Mouse (Mus musculus): ENCODE measurements at regions not wholly inside any gene's neighbourhood (a gene's known extent, or its start where the extent isn't known, plus 50 kb on each side); places are given as distances from the start of the nearest gene placed in this dataset.
"Not testable (repeated sequence)": the region's sequence is repeated elsewhere in the genome, so short reads cannot be mapped to it uniquely, and the experiment has no call there.

DNA sequence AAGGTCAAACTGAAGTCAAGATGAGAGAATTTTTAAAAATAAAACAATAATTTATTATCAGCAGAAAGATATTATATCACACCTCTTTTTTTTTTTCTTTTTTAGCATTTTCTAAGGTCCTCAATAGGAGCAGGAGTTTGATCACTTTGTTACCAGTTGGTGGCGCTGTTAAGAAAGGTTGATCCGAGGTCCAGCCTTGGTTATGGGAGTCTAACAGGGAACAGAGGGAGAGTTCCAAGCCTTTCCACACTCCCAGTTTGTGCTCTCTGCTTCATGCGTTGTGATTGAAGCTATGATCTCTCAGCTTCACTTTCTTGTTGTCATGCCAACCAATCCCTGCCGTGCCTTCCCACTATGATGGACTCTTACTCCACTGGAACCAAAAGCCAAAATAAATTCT is 83.8 kb downstream of the Fam174a start:
- peak; percentile 11 for DNase-seq (ENCODE audit: low spot score)

DNA sequence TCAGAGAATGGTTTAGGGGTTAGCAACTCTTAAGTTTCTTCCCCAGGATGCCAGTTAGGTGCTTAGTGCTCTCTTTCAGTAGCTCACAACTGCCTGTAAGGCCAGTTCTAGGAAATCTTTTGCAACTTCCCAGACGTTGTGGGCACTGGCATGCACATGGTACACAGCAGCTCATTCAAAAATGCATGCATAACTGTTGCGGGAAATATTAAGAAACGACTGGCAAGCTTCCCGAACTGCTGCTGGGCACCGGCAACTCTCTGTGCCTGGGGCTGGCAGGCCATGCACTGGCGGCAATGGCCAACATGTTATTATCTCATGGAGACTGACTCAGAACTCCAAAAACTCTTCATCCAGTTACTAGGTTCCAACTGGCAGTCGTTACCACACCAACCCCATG is 86.3 kb downstream of the Fam174a start:
- DNase-seq (ENCODE audit: low spot score), result no peak

DNA sequence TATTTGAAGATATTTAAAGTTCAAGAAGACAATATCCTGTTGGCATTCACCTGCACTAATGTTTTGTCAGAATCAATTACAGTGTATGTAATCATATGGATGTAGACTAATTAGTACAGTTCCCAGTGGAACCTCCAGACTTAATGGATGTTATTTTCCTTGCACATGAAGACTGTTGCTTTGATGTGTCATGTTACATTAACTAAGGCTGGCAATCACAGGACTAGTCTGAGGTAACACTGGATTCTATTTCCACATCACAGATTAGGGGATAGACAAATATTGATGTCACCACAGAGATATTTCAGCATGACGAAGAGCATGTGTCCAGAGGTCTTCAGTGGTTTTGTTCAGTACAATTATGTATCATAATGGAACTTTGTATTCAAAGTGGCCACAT is 108.8 kb downstream of the Fam174a start:
- DNase-seq (ENCODE audit: low spot score), result no peak

DNA sequence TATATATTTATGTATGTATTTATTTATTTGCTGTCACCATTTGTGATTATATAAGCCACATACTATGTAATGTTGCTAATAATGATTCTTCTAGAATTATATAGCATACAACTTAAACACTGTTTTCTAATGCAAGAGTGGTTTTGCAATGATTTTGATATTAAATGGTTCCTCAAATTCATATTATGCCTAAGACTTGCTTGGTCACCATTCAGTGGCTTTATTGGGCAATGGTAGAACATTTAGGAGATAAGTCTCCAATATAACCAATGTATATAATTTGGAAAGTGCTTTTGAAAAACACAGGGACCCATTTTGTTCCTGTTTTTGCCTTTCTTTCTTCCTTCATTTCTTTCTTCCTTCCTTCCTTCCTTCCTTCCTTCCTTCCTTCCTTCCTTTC is 112.0 kb downstream of the Fam174a start:
- DNase-seq (ENCODE audit: low spot score), result no peak

DNA sequence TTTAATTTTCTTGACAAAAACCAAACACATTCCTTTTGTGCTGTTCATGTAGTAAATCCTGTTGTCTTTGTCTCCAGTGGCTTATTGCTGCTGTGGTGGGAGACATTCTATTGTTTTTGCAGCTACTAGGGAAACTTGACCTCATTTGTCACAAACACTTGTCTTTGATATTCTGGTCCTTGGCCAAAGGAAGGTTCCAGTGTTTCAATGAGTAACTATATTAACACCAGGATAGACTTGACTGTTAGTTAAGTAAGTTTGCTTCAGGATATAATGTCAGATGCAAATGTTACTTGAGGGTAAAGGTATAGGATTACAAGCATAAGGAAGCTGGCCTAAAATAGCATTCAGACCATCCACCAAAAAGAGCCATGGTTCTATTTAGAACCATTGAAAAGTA is 123.7 kb downstream of the Fam174a start:
- no peak for DNase-seq (ENCODE audit: low spot score)

DNA sequence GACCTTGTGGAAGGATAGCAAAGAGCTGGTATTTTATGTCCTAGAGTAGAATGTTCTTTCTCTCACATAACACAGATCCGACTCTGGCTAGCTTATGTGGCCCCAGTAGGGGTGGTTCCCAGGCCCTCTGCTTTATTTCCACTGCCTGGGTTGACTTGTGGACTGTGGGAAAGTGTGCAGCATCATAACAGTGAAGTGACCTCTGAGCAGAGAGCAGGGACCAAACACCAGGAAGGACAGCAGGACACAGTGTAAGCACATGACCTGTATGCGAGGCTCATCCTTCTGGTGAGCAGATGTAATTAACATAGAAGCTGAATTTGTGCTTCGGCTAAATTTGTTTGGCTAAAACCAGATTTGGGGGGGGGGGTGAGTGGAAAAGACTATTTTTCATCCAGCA is 132.1 kb downstream of the Fam174a start:
- DNase-seq (ENCODE audit: low spot score), result no peak

DNA sequence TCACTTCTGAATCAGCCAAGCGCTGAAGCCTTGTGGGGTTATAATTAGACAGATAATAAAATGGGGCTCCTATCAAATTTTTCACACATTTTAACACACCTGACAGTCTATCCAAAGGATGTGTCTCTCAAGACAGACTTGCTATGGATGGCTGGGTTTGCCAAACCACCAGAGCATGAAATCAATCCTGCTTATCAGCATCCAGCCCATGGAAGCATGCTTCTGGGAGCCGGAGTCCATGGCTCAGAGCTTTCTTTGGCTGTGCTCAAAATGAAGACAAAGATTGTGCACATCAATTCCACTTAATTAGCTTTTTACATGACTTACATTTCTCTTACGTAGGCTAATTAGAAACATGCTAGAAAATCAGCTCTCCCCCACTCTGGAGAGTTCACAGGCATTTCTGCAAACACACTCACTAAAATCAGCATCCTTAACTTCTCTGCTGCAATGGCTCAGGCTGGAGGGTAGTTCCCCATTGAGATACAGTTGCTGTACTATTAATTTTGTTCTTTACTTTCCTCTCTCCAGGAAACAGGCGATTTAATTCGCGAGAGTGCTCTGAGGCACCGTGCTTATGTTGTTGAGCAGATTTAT is 135.6 kb downstream of the Fam174a start:
- DNase-seq (ENCODE audit: low spot score), result no peak

DNA sequence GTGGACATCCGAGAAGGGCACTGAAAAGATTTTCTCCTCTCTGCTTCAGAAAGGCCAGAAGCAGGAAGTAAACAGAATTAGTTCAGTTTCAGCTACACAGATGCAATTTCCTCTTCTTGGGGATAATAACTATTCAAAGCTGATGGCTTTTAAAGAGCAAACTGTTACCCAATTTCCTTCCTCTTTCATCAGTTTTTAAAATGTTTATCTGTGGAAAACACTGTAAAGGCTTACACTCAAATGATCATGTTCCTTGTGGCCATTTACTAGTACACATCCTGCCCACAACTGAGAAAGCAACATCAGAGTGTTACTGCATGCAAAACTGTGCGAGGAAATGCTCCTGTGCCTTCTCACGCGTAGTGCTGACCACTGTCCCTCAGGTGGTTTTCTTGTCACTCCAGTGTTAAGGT is 137.5 kb downstream of the Fam174a start:
- no peak for DNase-seq (ENCODE audit: low spot score)

DNA sequence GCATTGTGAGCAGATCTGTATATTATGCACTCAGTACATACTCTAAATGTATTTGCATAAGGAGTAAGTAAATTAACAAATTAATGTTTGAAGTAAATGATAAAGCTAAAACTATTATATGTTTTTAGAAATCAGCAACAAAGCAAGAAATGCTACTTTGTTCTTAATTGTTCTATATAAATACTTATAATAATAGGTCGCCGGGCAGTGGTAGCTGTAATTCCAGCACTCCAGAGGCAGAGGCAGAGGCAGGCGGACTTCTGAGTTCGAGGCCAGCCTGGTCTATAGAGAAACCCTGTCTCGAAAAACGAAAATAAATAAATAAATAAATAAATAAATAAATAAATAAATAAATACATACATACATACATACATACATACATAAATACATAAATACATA is 138.3 kb downstream of the Fam174a start:
- DNase-seq (ENCODE audit: low spot score), result peak; percentile 73

DNA sequence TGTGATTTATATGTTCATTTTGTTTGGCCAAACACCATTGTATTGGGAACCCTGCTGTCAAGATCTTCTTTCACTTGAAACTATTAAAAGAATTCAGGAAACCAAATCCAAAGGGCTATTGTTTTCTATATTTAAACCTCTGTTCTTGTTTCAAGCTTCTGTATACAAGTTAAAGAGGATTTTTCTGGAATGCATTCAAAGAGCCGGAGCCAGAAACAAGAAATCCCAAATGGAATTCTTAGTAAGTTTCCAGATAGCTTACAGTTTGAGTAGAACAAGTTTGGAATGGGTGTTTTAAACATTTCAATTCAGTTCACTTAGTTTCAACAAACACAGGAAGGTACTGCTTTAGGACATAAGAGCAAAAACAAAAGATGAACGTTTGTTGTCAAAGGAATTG is 140.8 kb downstream of the Fam174a start:
- DNase-seq (ENCODE audit: low spot score), result no peak

DNA sequence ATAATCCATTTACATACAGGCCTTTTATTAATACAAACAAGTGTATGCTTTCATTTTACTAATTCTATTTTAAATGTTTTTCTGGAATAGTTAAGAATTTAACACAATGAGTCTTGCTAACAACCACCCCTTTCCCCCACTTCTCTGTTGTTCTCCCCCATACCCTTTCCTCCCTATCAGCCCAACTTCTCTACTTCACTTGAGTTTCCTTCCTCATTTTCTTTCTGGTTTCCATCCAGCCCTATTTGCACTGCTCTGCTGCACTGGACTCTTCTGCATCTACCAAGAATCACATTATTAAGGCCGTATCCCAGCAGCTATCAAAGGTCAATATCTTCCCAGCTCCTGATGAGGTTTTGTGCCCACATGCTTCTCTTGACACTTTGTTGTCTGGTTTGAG is 145.9 kb downstream of the Fam174a start:
- DNase-seq (ENCODE audit: low spot score), result no peak

DNA sequence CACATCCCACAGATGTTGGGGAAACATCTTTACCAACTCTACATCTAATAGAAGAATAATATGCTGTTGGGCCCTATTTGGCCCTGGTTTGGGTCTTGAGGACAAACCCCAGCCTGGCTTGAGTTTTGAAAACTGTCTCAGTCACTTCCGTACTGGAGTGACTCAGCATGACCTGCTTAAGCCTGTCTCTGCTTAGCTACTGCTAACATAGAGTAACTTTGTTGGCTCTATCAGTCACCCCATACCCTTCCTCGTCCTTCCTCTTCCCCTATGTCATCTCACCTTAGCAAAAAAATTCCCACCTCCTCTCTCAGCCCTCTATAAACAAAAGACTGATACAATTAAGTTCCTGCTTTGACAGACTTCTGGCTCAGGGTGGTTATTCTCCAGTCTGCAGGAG is 154.7 kb downstream of the Fam174a start:
- DNase-seq (ENCODE audit: low spot score), result no peak

DNA sequence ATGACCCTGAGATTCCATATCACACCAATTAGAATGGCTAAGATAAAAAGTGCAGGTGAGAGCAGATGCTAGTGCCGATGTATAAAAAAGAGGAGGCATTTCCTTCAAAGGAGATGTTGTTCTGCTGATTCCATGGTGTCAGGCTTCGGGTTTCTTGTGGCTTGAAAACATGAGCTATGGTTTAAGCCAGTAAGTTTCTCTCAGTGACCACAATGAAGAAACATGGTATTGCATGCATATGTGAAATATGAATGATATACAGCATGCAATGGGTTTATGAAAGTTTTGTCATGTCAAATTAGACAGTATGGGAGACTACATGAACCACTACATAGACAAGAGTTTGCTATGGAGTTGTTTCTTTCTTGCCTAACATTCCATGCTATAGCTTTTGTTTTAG is 155.3 kb downstream of the Fam174a start:
- DNase-seq (ENCODE audit: low spot score), result no peak

DNA sequence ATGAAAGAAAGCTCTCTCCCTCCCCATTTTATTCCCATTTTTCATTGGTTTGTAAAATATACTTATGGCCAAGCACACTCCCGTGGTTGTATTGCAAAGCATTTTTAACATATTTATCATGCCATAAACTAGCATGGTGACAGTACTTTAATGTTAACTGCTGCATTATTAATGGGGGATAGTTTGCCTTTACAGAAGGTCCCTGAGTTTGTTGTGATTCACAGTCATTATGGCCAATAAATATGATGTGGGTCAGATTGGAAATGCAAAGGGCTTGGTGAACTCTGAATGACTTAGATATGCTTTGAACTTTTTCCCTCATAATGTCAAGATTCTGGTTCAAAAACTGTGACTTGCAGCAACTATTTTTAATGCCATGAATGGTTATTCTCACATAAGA is 157.1 kb downstream of the Fam174a start:
- no peak for DNase-seq (ENCODE audit: low spot score)

DNA sequence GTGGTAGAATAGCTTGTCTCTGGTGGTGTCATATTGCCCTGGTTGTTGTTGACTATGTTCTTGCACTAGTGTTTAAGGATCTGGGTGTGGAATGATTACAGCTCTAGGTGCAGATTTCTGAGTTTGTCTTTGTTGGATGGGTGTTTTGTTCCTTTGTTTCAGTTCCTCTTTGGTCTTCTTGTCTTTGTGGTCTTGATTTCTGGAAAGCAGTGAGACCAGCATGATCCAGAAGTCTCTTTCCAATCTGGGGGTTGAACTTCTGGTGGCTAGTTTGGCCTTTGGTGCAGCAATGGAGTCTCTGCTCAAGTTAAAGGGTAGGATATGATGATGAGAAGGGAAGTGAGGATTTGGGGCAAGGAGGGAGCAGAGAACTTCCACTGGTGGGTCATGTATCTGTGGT is 174.4 kb downstream of the St8sia4 start:
- no peak for DNase-seq (ENCODE audit: low spot score)

DNA sequence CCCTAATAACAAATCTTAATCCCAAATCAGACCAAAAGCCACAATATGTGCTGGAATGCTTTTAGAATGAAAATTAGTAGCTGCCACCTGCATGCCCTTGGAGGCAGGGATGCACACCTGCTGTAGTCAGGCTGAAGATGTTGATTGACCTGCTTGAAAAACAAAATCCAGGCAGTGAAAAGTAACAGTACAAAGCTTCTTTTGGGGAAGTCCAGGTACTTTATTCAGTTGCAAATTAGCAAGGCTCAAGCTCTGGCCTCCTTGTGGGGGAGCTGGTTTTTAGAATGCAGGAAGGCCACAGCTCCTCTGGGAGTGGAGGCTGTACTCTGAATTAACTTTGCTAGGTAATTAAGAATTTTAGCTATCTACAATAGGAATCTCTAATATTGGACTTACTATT is 166.7 kb downstream of the St8sia4 start:
- not testable (repeated sequence) for DNase-seq (ENCODE audit: low spot score)

DNA sequence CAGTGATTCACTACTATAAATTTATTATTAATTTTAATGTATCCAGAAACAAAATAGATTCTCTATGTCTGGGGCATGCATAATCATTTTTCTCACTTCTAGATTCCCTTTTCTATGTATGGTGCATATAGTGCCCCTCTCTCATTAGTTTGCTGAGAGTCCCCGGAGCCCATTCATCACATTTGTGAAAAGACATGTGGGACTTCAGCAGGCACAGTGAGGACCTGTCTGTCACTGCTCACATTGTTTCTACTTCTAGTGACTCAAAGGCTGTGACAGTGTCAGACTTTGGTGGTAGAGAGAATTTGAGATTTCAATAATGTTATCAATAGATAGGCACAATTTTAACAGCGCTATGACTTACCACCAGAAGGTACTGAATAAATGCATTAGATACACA is 158.7 kb downstream of the St8sia4 start:
- no peak for DNase-seq (ENCODE audit: low spot score)

DNA sequence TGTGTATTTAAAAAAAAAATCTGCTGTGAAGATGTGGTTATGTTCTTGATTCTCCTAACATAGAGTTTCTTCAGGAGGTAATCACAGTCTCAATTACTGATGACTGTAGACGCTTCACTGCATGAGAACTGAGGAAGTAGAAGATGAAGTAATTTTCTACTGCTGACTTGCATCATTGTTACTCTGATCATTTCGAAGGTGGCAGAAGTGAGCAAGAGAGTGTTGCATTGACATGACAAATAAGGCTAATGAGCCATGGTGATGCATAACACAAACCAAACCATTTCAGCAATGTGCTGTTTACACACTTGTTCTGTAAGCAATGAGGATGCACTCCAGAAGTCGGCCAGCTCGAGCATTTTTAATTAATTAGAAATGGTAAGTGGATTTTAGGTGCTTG is 138.6 kb downstream of the St8sia4 start:
- DNase-seq (ENCODE audit: low spot score), result no peak

DNA sequence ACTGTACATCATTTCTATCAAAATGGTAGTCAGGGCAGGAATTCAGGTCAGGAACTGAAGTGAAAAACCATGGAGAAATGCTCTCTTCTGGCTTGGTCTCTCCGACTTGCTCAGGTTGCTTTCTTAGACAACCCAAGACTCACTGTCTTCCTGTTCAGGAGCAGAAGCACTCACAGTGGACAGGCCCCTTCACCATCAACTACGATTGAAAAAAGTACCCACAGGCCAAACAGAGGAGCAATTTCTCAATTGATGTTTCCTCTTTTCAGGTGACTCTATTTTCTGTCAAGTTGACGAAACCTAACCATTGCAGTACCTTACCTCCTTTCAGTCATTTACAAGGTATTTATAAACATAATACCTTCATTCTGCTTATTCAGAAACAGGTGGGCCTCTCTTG is 136.4 kb downstream of the St8sia4 start:
- DNase-seq (ENCODE audit: low spot score), result no peak
